Mouse (Mus musculus): ENCODE measurements at regions not wholly inside any gene's neighbourhood (a gene's known extent, or its start where the extent isn't known, plus 50 kb on each side); places are given as distances from the start of the nearest gene placed in this dataset.

DNA sequence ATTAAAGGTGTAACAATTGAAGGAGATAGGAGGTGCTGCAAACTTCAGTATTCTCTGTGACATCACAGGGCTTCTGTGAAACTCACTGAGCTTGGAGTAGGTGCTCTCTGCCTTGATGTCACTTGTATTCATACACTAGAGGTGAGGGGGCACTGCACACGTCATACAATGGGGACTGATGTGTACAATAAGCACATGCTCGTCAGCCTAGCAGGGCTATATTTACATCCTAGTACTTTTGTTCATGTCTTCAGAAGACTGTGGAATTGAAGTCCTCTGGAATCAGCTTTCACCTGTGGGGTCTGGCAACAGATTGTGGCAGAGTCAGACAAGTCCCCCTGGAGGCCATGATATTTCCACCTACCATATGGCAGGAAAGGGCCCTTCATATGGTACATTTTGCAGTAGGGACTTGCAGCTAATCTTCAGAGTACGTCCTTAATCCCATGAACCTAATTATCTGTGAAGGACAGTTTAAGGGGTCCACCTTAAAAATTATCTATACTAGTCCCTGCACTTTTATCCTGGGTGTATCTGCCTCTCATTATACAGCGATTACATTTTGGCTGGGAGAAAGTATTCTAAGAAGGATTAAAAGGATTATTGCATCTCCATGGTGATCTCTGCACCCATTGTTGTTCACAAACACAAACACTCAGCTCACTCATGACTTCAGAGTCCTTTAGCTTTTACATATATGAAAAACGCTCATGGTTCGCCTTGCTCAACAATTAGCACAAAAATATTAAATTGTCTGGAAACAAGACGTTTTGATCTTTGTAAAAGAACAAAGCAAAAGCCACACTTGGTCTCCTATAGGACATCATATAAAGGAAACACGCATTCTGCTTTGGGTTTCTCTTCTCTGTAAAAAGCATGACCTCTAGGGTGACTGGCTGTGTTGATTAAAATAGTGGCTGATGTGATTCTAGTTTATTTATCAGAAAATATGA is 324.1 kb upstream of the Itga1 start:
- no peak for DNase-seq

DNA sequence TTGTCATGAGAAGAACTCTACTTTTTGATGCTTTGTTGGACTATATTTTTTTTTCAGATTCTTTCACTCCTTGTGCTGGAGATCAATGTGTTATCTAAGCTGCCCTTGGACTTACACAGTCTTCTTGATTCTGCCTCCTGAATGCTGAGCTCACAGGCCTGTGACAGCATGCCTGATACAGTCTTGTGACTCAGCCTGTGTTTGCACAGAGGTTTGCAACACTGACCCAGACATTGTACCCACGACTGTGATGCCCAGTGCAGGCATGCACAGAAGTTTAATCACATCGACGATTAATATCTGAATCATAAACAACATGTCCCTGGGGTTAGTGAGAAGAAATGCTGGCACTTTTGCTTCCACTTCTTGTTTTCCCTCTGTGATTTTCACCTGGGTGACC is 322.0 kb upstream of the Itga1 start:
- DNase-seq, result no peak

DNA sequence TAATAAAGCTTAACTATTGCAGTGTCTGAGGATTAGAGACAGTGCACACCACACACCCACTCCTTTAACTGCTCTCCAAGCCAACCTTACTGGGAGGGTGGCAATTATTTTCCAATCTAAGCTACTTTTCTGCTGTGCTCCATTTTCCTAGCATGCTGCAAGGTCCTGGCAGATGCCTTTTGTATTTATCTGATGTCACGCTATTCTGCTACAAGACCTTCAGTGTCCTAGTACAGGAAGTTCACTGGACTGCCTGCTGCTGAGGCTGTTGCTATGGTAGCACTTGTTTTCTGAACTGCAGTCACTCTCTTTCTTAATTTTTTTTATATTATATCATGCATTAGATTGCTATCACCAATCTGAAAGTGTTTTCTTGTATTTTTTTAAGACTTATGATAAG is 319.7 kb upstream of the Itga1 start:
- no peak for DNase-seq

DNA sequence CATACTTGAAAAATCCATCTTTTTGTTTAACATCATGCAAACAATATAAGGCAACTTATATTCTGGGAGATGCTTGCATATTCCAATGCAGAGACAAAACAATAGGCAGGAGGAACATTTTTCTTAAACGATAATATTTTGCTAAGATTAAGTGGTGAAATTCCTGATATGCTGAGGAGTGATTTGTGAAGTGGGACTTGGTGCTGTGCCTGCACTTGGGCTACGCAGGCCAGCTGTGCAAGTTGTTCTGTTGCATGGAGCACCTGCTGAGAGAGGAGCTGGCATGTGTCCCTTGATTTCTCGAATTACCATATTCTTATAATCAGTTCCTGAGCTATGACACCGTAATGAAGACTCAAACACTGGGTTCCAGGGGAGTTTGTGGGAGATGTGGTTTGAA is 316.1 kb upstream of the Itga1 start:
- DNase-seq, result no peak

DNA sequence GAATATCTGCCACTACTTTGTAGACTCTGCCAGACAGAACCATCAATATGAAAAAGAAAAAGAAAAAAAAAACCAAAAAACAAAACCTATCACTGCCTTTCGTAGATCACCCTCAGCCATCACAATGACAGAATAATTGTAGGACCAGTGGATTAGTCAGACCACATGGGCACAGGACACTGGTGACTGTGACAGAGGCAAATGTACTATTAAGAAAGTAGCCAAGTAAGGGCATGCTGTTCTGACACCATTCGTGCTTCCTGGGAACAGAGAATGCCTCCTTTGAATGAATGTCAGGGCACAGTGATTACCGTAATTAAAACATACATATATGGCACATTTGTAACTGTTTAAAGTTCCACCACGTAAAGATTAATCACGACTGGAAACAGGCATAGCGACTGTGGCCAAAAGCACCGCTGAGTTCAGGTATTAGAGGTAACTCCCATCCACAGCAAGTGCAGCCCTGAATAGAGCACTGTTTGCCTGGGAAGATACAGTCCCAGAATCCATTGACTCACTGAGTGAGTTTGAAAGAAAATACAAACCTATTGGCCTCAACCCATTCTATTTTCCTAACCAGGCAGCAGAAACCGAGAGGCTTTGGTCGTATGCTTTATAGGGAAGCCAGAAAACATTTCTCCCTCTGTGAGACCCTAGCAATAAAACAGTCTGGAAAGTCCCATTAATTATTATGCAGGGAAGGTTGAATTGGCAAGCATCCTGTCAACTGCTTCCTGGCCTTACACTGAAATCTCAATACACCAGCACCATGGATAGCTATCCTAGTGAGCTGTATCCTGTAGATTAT is 312.2 kb upstream of the Itga1 start:
- DNase-seq, result no peak

DNA sequence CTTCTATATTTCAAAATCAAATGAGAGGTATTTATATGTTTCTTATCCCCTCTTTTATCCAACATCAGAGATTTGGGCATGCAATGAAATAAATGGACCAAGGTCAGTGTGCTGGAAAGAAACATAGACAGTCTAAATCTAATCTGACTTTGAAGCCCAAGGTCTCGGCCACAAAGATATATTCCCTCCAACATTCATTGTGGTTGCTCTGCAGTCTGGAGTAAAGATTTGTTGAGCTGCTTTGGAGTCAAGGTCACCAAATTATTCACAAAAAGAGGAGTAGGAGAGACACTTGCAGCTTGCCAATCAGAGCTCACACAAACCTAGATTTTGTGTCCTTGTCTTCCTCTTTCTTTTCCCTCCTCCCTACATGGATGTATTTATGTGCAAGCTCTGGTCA is 304.2 kb upstream of the Itga1 start:
- DNase-seq, result no peak

DNA sequence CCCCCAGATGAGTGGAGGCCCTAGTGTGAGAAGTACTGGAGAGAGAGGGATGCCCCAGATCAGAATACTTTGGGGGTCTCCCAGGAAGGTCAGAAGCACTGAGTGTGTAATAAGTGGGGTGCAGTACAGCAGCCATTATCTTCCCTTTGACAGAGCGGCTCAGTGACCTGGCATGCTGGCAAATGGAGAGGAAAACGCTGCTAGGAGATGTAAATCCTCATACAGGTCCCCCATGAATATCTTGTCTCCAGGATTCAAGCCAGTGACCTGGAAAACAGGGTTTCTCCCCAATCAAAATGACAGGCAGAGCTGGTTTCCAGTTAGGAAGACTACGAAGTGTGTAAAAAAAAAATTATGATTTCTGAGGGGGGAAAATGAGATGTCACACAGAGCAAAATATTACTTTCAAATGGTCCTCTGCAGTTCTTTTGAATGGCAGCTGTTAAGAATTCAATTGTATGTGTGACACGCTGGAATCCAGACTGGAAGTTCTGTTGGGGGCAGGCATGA is 299.0 kb upstream of the Itga1 start:
- DNase-seq, result no peak

DNA sequence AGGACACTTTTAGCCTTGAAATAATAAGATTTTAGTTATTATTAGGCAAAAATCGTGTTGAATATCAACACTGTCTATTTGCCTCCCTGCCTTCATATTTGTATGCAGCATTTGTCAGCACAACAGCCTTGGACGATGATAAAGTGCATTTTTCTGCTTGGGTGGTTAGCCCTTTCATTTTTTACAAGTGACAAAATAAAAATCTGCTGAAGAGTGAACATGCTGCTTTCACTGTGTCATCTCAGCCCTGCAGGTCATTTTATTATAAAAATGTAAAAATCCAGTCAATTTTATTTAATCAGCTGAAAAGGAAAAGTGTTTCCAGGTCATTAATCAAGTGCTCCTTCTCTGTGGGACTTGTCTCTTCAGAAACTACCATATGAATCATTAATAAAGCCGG is 277.9 kb upstream of the Itga1 start:
- no peak for DNase-seq

DNA sequence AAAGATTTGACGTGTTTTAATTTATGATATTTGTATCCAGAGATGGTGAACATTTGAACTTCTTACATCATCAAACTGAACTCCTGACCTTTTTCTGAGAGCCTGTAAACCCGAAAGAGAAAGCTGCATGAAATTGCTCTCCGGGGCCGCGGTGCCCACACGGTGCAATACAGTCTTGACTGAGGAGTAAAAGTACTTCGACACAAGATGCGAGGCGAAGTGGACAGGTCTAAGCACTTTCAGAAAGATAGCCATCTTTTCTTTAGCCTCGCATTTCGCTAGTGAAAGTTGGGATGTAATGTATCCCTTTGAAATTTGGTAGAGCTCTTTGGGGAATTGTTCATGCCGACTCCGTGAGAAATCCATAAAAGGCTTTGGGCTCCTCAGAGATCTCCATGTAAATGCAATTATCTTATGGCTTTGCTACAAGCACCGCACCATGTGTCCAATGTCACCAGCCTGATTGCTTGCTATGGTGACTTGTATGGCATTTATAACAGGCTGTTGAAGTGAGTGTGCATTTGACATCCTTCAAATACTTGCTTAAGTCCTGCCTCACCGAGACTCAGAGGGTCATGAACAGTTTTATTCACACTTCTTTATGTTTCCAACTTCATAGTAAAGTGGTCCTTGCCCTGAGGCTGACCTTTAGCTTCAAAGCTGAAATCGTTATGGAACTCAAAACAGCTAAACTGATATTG is 274.6 kb upstream of the Itga1 start:
- no peak for DNase-seq

DNA sequence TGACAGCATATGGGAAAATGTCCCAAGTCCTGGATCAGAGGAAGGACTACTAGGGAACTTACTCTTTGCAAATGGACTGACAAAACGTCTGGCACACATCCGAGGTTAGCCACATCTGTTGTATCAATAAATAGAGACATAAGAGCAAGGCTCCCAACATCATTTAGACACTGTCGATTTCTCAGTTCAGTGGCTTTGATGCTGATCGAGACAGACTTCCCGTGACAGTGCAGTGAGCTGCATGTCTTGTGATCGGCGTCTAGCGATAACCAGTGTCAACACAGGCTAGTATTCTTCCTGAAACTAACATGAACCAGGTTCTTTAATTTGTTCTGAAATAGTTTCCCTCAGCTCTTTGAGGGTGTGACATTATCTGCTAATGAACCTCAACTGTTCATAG is 259.7 kb upstream of the Itga1 start:
- DNase-seq, result no peak

DNA sequence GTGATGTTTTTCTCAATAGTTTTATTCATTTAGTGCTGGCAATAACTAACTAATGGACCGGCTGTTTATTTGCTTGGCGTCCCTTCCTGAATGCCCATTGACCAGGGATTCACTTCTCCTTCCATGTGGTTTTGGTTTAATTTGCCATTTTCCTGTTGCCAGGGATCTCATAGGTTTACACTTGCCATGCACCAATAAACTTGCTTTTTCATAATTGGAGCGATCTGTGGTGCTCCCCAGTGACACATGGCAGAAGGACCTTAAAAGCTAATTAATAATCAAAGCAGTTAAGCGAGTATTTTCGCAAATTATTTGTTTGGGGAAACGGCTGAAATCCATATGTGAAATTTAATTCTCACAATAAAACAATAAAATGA is 245.2 kb upstream of the Itga1 start:
- no peak for DNase-seq

DNA sequence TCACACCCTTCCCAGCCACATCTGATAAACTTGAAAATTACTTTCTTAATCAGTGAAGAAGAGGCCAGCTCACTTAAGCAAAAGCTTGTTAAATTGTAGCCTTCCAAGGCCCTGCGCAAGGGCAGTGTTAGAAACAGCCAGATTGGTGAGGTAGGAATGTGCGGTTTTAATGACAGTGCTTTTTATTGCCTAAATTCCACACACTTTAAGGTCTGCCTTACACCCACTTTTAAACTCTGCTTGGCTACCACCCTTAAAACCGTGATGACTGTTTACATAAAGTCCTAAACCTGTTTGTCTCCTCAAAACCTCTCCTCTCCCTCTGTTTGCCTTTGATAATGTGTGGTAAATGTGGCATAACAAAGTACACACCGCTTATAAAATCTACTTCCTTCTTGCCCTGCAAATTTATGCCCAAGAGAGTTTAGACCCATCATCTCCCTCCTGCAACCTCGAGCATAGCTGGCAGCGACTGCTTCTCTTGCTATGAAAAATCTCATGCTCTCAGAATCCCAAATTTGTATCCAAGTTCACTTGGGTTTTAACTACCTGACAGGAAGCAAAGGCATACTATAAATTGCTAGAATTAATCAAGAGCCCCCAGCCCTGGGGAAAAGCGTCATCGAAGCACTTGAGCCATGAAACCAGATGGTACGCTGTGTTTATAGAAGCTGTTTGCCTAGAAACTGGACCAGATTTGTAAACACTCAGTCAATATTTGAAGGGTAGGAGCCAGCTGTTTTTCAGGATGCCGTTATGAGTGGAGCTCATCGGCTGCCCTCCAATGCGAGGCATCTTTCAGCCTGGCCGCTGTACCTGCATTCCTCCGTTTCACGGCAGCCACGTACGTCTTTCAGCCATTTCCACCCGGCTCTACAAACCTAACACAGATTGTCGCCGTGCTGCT is 244.6 kb upstream of the Itga1 start:
- DNase-seq, result no peak

DNA sequence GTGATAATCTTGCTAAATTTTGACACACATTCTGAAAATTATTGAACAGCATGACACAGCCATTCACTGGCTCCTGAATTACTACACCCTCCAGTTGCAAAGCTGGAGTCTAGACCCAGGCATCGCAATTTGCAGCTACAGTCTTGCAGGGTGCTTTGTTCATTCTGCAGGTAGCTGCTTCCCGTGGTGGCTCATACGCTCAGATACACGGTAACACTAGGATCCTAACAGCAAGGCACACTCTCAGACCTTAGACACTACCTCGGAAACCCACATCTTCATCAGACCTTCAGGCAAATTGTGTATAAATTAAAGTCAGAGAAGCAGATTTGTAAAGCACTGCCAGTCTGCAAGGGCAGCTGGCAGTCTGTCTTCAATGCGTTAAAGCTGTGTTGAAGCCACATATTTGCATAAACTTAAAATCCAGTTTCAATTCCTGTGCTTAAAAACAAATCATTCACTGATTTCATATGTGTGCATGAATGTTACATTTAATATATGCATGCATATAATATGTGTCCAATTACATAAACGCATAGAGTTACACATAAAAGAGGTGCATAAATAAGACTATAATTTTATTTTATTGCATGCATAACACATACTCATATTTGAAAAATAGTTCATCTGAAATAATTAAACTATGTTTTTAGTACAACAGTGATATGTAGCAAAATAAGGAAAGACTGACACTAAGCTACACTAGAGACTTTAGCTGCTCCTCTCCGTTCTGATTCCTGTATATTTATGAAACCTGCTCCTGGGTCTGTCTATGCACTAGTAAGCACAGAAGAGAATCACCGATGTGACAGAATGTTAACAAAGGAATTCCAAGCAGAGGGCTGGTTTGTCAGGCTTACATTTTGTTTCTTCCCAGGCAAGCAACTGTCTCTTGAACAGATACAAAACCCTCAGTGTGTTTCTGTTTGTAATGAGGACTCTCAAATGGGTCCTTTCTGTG is 227.5 kb upstream of the Itga1 start:
- DNase-seq, result no peak

DNA sequence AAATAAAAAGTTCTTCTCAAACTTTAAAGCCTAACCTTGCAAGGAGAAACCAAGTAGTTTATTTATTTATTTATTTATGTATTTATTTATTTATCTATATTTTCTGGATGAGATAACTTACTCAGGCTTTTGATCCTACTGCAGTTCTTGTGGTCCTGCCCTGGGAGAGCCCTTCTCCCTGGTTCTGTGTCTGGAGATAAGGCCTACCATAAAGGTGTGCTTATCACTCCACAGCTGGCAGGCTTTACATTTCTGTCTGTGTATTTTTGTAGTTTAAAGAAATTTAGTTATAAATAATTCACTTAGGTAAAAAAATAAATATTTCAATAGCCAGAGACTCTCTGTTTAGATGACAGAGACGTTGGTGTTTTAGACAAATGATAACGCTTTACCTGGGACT is 224.5 kb upstream of the Itga1 start:
- DNase-seq, result no peak

DNA sequence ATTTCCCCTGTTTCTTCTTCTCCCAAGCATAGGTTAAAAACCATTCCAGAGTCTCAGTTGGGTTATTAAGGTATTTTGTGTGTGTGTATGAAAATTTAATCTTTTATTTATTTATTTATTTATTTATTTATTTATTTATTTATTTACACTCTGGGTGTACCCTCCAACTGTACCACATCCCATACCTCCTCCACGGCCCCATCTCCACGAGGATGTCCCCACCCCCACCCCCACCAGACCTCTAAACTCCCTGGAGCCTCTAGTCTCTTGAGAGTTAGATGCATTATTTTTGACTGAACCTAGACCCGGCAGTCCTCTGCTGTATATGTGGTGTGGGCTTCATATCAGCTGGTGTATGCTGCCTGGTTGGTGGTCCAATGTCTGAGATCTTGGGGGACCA is 214.9 kb upstream of the Itga1 start:
- no peak for DNase-seq

DNA sequence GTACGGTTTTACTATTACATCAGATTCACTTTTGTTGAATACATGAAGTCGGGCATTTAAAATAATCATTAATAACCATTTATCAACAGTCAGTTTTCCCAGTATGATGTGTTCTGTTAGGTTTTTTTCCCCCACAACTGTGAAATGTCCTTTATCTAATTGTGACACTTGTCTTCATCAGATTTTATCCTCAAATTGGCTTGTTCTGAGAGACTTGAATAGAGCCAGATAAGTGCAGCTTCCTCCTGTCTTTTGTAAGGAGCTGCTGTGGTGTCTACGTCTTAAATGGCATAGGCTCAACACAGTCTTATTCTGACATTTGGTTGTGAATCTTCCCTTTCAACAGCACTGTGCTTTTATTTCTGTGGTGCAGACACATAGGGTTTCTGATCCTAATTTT is 206.8 kb upstream of the Itga1 start:
- DNase-seq, result no peak

DNA sequence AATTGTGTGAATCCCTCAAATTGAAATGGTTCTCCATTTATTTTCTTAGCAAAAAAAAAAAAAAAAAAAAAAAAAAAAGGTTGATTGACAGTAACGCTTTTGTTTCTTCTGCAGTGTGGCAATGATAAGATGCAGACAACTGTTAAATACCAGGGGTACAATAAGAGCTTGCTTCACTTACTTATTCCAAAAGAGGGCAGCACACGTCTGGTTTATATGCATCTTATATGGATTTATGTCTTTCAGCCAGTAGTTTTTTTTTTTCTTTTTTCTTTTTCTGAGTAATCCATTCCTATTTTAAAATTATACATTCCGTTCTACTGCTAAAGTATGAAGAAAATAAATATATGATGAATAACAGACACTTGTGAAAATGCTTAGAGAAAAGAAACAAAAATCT is 185.6 kb upstream of the Itga1 start:
- no peak for DNase-seq

DNA sequence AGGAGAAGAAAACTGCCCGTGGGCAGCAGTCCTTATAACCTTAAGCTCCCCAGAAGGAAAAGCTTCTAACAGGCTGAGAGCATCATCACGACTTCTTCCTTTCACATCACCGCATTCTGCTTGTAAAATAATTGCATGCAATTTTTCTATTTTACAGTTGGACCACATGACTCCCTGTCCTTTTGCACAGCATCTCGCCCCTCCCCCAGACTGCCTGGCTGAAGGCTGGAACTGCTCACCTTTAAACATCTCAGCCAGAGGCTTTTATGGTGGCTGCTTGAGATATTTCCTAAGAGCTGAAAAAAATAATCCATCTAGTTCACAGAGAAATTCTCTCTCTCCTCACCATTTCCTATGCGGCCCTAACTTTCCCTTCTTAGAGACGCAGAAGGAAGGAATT is 164.4 kb upstream of the Itga1 start:
- DNase-seq, result no peak

DNA sequence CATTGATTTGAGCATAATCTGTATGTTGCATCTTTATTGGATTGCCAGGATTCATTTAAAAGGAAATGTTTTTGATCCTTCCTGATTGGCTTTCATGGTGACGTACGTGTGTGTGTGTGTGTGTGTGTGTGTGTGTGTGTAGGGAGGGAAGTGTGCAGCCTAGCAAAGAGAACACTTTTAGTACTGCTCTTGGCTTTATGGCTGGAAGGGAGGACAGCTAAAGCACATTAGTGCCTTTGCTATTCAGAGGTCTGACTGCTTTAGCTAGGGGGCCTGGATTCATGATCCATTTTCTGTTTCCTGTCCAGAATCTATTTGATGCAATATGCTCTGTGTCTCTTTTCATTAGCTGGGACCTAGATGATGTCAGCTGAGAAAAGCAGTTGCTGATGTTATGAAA is 155.6 kb upstream of the Itga1 start:
- DNase-seq, result no peak

DNA sequence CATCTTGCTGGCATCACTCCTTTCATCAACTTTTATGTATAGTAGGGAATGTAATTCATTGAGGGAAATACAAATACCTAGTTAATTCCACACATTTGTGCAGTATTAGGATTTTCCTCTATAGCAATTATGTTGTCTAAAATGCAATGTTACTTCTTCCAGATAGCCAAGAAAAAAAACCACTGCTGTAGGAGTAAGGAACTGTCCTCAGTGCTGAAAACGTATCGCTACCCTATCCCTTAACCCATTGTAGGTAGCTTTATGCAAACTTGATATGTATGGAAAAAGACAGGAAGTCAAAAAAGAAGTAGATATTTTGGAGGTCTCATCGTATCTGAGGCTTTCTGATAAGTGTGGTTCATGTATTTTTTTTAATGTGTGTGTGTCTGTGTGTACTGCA is 150.8 kb upstream of the Itga1 start:
- no peak for DNase-seq

DNA sequence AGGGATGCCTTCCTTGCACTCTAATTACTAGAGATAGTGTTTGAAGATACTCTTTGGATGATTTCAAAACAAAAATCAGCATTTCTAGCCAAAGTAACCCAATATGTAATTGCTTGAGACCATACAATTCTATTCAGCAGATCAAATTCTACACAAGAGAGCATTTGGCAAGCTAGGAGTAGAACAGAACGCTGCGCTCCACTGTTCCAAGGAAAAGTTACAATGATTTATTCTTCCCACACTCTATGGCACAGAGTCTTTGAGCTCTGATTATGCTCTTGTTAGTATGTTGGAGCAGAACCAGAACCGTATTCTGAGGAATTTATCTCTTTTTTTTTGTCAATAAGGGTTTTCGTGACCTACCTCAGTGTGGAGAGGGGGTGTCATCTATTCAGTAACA is 130.2 kb upstream of the Itga1 start:
- DNase-seq, result no peak

Measured in heart, postnatal 4 days (tissue).